Mouse (Mus musculus): Measurements from ENCODE around the gene Nr1h2. TPM values are rescaled to one million over a fixed set of nuclear protein-coding genes. Genes with fewer than 3 reads are reported as not detected.

The Nr1h2 gene
- polyA plus RNA-seq, 1 experiment from 2014 or later, result 80.6 TPM

DNA sequence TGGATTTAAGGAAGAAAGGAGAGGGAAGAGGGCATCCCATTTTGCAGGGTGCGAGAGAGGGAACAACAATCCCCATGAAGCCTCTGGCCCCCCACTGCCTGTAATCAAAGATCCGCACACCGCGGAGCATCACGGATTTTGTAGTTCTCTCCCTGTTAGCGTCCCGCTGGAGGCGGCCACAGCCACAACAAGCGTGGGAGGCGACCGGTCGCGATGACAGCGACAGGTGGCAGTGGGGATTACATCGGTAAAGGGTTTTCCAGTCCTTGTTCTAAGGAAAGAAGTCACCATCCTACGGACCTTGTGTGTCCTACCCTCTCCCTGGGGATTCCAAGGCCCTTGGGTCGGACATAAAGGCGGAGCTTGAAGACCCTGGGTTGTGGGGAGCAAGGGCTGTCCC, 33.2 kb upstream of the Nr1h2 start:
- Histone ChIP-seq H3K4me2 (ENCODE audit: low read length) (peak overlapping the region; percentile 37), H3K9ac (ENCODE audit: low read depth, low read length) (no peak overlapping the region), H3K4me1 (replicated peaks; ENCODE audit: insufficient read depth, low read length) (peaks cover 3% of the 10 kb centered on the region; the same call in 1 of the 2 replicates), H3K9me3 (replicated peaks; ENCODE audit: low read length) (no peaks in the 10 kb centered on the region), H3K4me3 (replicated peaks; ENCODE audit: low read depth, low read length) (peak overlapping the region; percentile 19; the same call in 1 of the 2 replicates), H3K27ac (no peak overlapping the region), H3K36me3 (ENCODE audit: insufficient read depth, low read length) (no peaks in the 10 kb centered on the region), H3K27me3 (ENCODE audit: insufficient read depth, low read length) (peaks cover 42% of the 10 kb centered on the region)
- 0% methylated on average over 18 of the region's 18 CpGs for WGBS
- DNase-seq (ENCODE audit: low spot score) (peak; percentile 64), ATAC-seq (replicated peaks; ENCODE audit: low FRiP score, low read depth) (no peak)
- TF ChIP-seq CTCF (IDR thresholded peaks at IDR 0.05; ENCODE audit: low read depth), result no peak

GRCm38 (mm10) chr7:44586518-44586917, 32.8 kb upstream of the Nr1h2 start:
- H3K4me3 ChIP-seq (replicated peaks; ENCODE audit: low read depth, low read length), result 0 out of 2 replicates have a peak overlapping the region, but pooled peaks have one; percentile 2
- peak overlapping the region; percentile 37 for H3K4me2 ChIP-seq (ENCODE audit: low read length)
- no peak overlapping the region for H3K27ac ChIP-seq
- H3K4me1 ChIP-seq (replicated peaks; ENCODE audit: insufficient read depth, low read length), result peaks cover 3% of the 10 kb centered on the region; the same call in 1 of the 2 replicates
- 13% methylated on average over 19 of the region's 19 CpGs for WGBS
- H3K27me3 ChIP-seq (ENCODE audit: insufficient read depth, low read length), result peaks cover 38% of the 10 kb centered on the region
- no peak overlapping the region for H3K9ac ChIP-seq (ENCODE audit: low read depth, low read length)
- H3K9me3 ChIP-seq (replicated peaks; ENCODE audit: low read length), result no peaks in the 10 kb centered on the region
- ATAC-seq (replicated peaks; ENCODE audit: low FRiP score, low read depth), result no peak
- no peak for TF ChIP-seq CTCF (IDR thresholded peaks at IDR 0.05; ENCODE audit: low read depth)
- H3K36me3 ChIP-seq (ENCODE audit: insufficient read depth, low read length), result no peaks in the 10 kb centered on the region
- no peak for DNase-seq (ENCODE audit: low spot score)

DNA sequence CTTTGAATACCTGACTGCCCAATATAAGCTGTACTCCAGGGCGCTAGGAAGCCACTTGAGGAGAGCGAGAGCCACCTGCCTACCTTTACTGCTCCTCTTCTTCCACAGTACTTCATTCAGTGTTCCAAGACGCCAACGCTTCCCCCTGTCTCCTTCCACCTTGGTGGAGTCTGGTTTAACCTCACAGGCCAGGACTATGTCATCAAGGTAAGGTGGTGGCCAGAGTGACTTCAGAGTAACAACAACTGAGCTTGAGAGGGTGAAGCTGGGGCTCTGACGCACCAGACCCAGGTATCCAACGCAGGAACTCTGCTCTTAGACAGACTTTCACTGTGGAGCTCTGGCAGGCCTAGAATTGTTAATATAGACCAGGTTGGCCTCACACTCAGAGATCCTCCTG, 31.9 kb upstream of the Nr1h2 start:
- ATAC-seq (replicated peaks; ENCODE audit: low FRiP score, low read depth) (no peak), DNase-seq (ENCODE audit: low spot score) (no peak)
- H3K36me3 ChIP-seq (ENCODE audit: insufficient read depth, low read length), result no peaks in the 10 kb centered on the region
- 91% methylated on average over 6 of the region's 6 CpGs for WGBS
- peaks cover 34% of the 10 kb centered on the region for H3K27me3 ChIP-seq (ENCODE audit: insufficient read depth, low read length)
- H3K27ac ChIP-seq, result no peak overlapping the region
- no peak overlapping the region for H3K4me2 ChIP-seq (ENCODE audit: low read length)
- no peak overlapping the region for H3K4me3 ChIP-seq (replicated peaks; ENCODE audit: low read depth, low read length)
- H3K9me3 ChIP-seq (replicated peaks; ENCODE audit: low read length), result no peaks in the 10 kb centered on the region
- H3K9ac ChIP-seq (ENCODE audit: low read depth, low read length), result no peak overlapping the region
- no peaks in the 10 kb centered on the region; the same call in 1 of the 2 replicates for H3K4me1 ChIP-seq (replicated peaks; ENCODE audit: insufficient read depth, low read length)
- no peak for TF ChIP-seq CTCF (IDR thresholded peaks at IDR 0.05; ENCODE audit: low read depth)

DNA sequence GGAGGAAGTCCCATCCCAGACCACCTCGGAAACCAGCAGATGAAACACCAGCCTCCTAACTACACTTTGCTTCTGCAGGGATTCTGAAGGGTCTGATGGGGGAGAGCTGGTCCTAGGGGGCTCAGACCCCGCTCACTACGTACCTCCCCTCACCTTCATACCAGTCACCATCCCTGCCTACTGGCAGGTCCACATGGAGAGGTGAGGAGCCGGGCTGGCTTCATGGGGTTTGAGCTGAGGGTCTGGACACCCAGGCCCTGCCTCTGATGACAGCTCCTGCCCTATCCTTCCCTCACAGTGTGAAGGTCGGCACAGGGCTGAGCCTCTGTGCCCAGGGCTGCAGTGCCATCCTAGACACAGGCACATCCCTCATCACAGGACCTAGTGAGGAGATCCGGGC, 31.2 kb upstream of the Nr1h2 start:
- Histone ChIP-seq H3K4me3 (replicated peaks; ENCODE audit: low read depth, low read length) (no peak overlapping the region), H3K9me3 (replicated peaks; ENCODE audit: low read length) (no peaks in the 10 kb centered on the region), H3K27ac (no peak overlapping the region), H3K27me3 (ENCODE audit: insufficient read depth, low read length) (peaks cover 33% of the 10 kb centered on the region), H3K4me1 (replicated peaks; ENCODE audit: insufficient read depth, low read length) (no peaks in the 10 kb centered on the region; the same call in 1 of the 2 replicates), H3K9ac (ENCODE audit: low read depth, low read length) (no peak overlapping the region), H3K36me3 (ENCODE audit: insufficient read depth, low read length) (no peaks in the 10 kb centered on the region), H3K4me2 (ENCODE audit: low read length) (no peak overlapping the region)
- TF ChIP-seq CTCF (IDR thresholded peaks at IDR 0.05; ENCODE audit: low read depth), result no peak
- 76% methylated on average over 6 of the region's 6 CpGs for WGBS
- DNase-seq (ENCODE audit: low spot score), result no peak
- no peak for ATAC-seq (replicated peaks; ENCODE audit: low FRiP score, low read depth)

DNA sequence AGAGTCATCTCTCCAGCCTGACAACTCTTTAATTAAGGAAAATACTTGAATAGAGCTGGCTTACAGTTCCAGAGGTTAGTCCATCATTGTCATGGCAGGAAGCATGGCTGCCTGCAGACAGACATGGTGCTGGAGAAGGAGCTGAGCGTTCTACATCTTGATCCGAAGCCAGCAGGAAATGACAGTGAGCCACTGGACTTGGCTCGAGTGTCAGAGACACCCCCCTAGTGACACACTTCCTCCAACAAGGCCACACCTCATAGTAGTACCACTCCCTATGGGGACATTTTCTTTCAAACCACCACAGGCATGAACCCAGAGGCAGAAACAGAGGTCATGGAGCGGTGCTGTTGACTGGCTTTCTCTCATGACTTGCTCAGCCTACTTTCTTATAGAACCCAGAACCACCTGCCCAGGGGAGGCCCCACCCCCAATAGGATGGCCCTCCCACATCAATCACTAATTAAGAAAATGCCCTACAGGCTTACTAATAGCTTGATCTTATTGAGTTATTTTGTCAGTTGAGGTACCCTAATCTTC, 30.6 kb upstream of the Nr1h2 start:
- Histone ChIP-seq H3K27ac (no peak overlapping the region), H3K4me1 (replicated peaks; ENCODE audit: insufficient read depth, low read length) (no peaks in the 10 kb centered on the region; the same call in 1 of the 2 replicates), H3K9ac (ENCODE audit: low read depth, low read length) (no peak overlapping the region), H3K9me3 (replicated peaks; ENCODE audit: low read length) (no peaks in the 10 kb centered on the region), H3K4me2 (ENCODE audit: low read length) (no peak overlapping the region), H3K4me3 (replicated peaks; ENCODE audit: low read depth, low read length) (no peak overlapping the region), H3K27me3 (ENCODE audit: insufficient read depth, low read length) (peaks cover 27% of the 10 kb centered on the region), H3K36me3 (ENCODE audit: insufficient read depth, low read length) (no peaks in the 10 kb centered on the region)
- DNase-seq (ENCODE audit: low spot score) (no peak), ATAC-seq (replicated peaks; ENCODE audit: low FRiP score, low read depth) (no peak)
- no peak for TF ChIP-seq CTCF (IDR thresholded peaks at IDR 0.05; ENCODE audit: low read depth)
- 79% methylated on average over 4 of the region's 4 CpGs for WGBS

- H3K4me3 ChIP-seq (replicated peaks; ENCODE audit: low read depth, low read length), result no peak overlapping the region
- ATAC-seq (replicated peaks; ENCODE audit: low FRiP score, low read depth) (no peak), DNase-seq (ENCODE audit: low spot score) (no peak)
- TF ChIP-seq CTCF (IDR thresholded peaks at IDR 0.05; ENCODE audit: low read depth), result no peak
- 85% methylated on average over 1 of the region's 1 CpGs for WGBS
- no peaks in the 10 kb centered on the region for H3K36me3 ChIP-seq (ENCODE audit: insufficient read depth, low read length)
- H3K9me3 ChIP-seq (replicated peaks; ENCODE audit: low read length), result no peaks in the 10 kb centered on the region
- H3K4me2 ChIP-seq (ENCODE audit: low read length), result no peak overlapping the region
- H3K4me1 ChIP-seq (replicated peaks; ENCODE audit: insufficient read depth, low read length), result no peaks in the 10 kb centered on the region; the same call in 1 of the 2 replicates
- H3K9ac ChIP-seq (ENCODE audit: low read depth, low read length), result no peak overlapping the region
- H3K27ac ChIP-seq, result no peak overlapping the region
- peaks cover 18% of the 10 kb centered on the region for H3K27me3 ChIP-seq (ENCODE audit: insufficient read depth, low read length)
Observed at GRCm38 (mm10) chr7:44583146-44583545, 29.4 kb upstream of the Nr1h2 start.

- Histone ChIP-seq H3K4me2 (ENCODE audit: low read length) (no peak overlapping the region), H3K4me3 (replicated peaks; ENCODE audit: low read depth, low read length) (no peak overlapping the region), H3K9ac (ENCODE audit: low read depth, low read length) (no peak overlapping the region), H3K27me3 (ENCODE audit: insufficient read depth, low read length) (peaks cover 15% of the 10 kb centered on the region), H3K4me1 (replicated peaks; ENCODE audit: insufficient read depth, low read length) (no peaks in the 10 kb centered on the region; the same call in 1 of the 2 replicates), H3K36me3 (ENCODE audit: insufficient read depth, low read length) (no peaks in the 10 kb centered on the region), H3K9me3 (replicated peaks; ENCODE audit: low read length) (no peaks in the 10 kb centered on the region), H3K27ac (no peak overlapping the region)
- no peak for DNase-seq (ENCODE audit: low spot score)
- TF ChIP-seq CTCF (IDR thresholded peaks at IDR 0.05; ENCODE audit: low read depth), result no peak
- ATAC-seq (replicated peaks; ENCODE audit: low FRiP score, low read depth), result no peak
- WGBS, result 70% methylated on average over 5 of the region's 5 CpGs
Observed at GRCm38 (mm10) chr7:44582709-44583108, 29.0 kb upstream of the Nr1h2 start.
